Comparison of ENCODE assay signal across 8 mouse cellular contexts in the genomic region with DNA sequence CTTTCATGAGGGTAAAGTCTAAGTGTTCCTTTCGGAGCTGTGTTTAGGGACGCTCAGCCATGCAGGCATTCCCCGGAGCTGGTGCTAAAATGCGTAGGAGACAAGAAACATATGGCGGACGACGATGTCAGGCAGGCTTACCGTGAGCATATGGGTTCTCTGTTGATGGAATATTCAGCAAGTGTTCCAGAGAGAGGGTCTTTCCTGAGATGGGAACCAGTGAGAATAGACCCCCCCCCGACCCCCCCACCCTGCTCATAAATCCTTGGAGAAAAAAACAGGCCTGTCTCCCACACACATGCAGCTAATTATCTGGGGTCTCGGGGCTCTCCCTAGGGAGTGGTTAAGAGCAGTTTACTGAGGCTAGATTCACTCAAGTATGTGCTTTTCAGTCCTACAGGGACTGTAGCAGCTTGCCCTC.
A peak's percentile ranks its signal among the peaks of the same experiment; 100 is the strongest.
DNase-seq lines count a peak whose midpoint lies in the region; ATAC-seq and TF ChIP-seq lines count a peak whose summit lies in the region.

No protein-coding gene starts in this region.

- no peaks in the 10 kb centered on the region for H3K4me1 ChIP-seq in forebrain, embryonic 14.5 days (ENCODE audit: control insufficient read depth, insufficient read depth, low read length)
- no peaks in the 10 kb centered on the region for H3K4me1 ChIP-seq in forebrain, embryonic 11.5 days (replicated peaks; ENCODE audit: control insufficient read depth, insufficient read depth, low read length)
- peaks cover 12% of the 10 kb centered on the region for H3K4me1 ChIP-seq in limb, embryonic 14.5 days (ENCODE audit: control insufficient read depth, insufficient read depth, low read length)
- H3K4me1 ChIP-seq in hindbrain, embryonic 11.5 days (replicated peaks; ENCODE audit: control insufficient read depth, insufficient read depth, low read length): no peaks in the 10 kb centered on the region

- WGBS in forebrain, embryonic 14.5 days: 70% methylated on average over 10 of the region's 10 CpGs
- 76% methylated on average over 10 of the region's 10 CpGs for WGBS in forebrain, embryonic 11.5 days
- WGBS in limb, embryonic 14.5 days: 14% methylated on average over 10 of the region's 10 CpGs
- WGBS in hindbrain, embryonic 11.5 days: 69% methylated on average over 10 of the region's 10 CpGs

- H3K4me2 ChIP-seq in forebrain, embryonic 14.5 days (ENCODE audit: low read length): no peak overlapping the region
- no peak overlapping the region for H3K4me2 ChIP-seq in forebrain, embryonic 11.5 days (ENCODE audit: low read depth, low read length, severe bottlenecking)
- no peak overlapping the region for H3K4me2 ChIP-seq in limb, embryonic 14.5 days (replicated peaks; ENCODE audit: low read depth, low read length, severe bottlenecking)
- no peak overlapping the region for H3K4me2 ChIP-seq in hindbrain, embryonic 11.5 days (replicated peaks; ENCODE audit: low read depth, low read length)

- ATAC-seq in forebrain, embryonic 14.5 days: peak; percentile 62; the same call in 1 of the 2 replicates
- ATAC-seq in forebrain, embryonic 11.5 days (replicated peaks; ENCODE audit: low FRiP score): no peak
- ATAC-seq in limb, embryonic 14.5 days (ENCODE audit: low FRiP score, low read depth): no peak
- no peak for ATAC-seq in hindbrain, embryonic 11.5 days (ENCODE audit: low FRiP score)

- no peaks in the 10 kb centered on the region for H3K36me3 ChIP-seq in forebrain, embryonic 14.5 days (ENCODE audit: control insufficient read depth, insufficient read depth, low read length)
- H3K36me3 ChIP-seq in forebrain, embryonic 11.5 days (ENCODE audit: control insufficient read depth, insufficient read depth, low read length): no peaks in the 10 kb centered on the region
- no peaks in the 10 kb centered on the region for H3K36me3 ChIP-seq in limb, embryonic 14.5 days (ENCODE audit: control insufficient read depth, insufficient read depth, low read length)
- H3K36me3 ChIP-seq in hindbrain, embryonic 11.5 days (ENCODE audit: control insufficient read depth, insufficient read depth, low read length): no peaks in the 10 kb centered on the region

- DNase-seq in forebrain, embryonic 14.5 days (ENCODE audit: low spot score): peak; percentile 63
- no peak for DNase-seq in forebrain, embryonic 11.5 days (ENCODE audit: low spot score)
- DNase-seq in brain, adult 2 months (ENCODE audit: low read depth, low spot score): peak; percentile 79
- peak; percentile 56 for DNase-seq in kidney, postnatal 10 days
- DNase-seq in limb, embryonic 14.5 days (ENCODE audit: low spot score): peak; percentile 38
- no peak for DNase-seq in heart, adult 18-20 months
- no peak for DNase-seq in spleen, postnatal 36 days (ENCODE audit: low spot score in 2 of 2)
- no peak for DNase-seq in hindbrain, embryonic 11.5 days (ENCODE audit: low spot score)

- no peak overlapping the region for H3K9ac ChIP-seq in forebrain, embryonic 14.5 days (ENCODE audit: low read length)
- no peak overlapping the region for H3K9ac ChIP-seq in forebrain, embryonic 11.5 days (ENCODE audit: low read length)
- H3K9ac ChIP-seq in limb, embryonic 14.5 days (ENCODE audit: low read depth, low read length, severe bottlenecking): no peak overlapping the region
- no peak overlapping the region for H3K9ac ChIP-seq in hindbrain, embryonic 11.5 days (ENCODE audit: low read depth, low read length)

- H3K27me3 ChIP-seq in forebrain, embryonic 14.5 days (replicated peaks; ENCODE audit: control insufficient read depth, insufficient read depth, low read length): no peaks in the 10 kb centered on the region
- H3K27me3 ChIP-seq in forebrain, embryonic 11.5 days (ENCODE audit: control insufficient read depth, insufficient read depth, low read length): no peaks in the 10 kb centered on the region
- H3K27me3 ChIP-seq in limb, embryonic 14.5 days (ENCODE audit: control insufficient read depth, insufficient read depth, low read length): no peaks in the 10 kb centered on the region
- H3K27me3 ChIP-seq in hindbrain, embryonic 11.5 days (ENCODE audit: control insufficient read depth, insufficient read depth, low read length): no peaks in the 10 kb centered on the region

- H3K4me3 ChIP-seq in forebrain, embryonic 14.5 days (ENCODE audit: low read depth, low read length): no peak overlapping the region
- no peak overlapping the region for H3K4me3 ChIP-seq in forebrain, embryonic 11.5 days (ENCODE audit: low read depth, low read length)
- no peak overlapping the region for H3K4me3 ChIP-seq in limb, embryonic 14.5 days (replicated peaks; ENCODE audit: low read length)
- no peak overlapping the region for H3K4me3 ChIP-seq in hindbrain, embryonic 11.5 days (ENCODE audit: low read depth, low read length)

- H3K9me3 ChIP-seq in forebrain, embryonic 14.5 days (replicated peaks; ENCODE audit: control insufficient read depth, low read length): no peaks in the 10 kb centered on the region
- no peaks in the 10 kb centered on the region for H3K9me3 ChIP-seq in forebrain, embryonic 11.5 days (ENCODE audit: control insufficient read depth, low read length)
- H3K9me3 ChIP-seq in limb, embryonic 14.5 days (ENCODE audit: control insufficient read depth, low read length): no peaks in the 10 kb centered on the region
- no peaks in the 10 kb centered on the region for H3K9me3 ChIP-seq in hindbrain, embryonic 11.5 days (ENCODE audit: control insufficient read depth, low read length)

- TF ChIP-seq POLR2A in limb, embryonic 14.5 days (IDR thresholded peaks at IDR 0.05; ENCODE audit: borderline replicate concordance, extremely low read depth, insufficient read depth, insufficient read length): no peak

- H3K27ac ChIP-seq in forebrain, embryonic 14.5 days (ENCODE audit: low read depth, low read length): no peak overlapping the region
- H3K27ac ChIP-seq in forebrain, embryonic 11.5 days (ENCODE audit: low read depth, low read length): no peak overlapping the region
- H3K27ac ChIP-seq in limb, embryonic 14.5 days (replicated peaks; ENCODE audit: low read depth, low read length): no peak overlapping the region
- H3K27ac ChIP-seq in hindbrain, embryonic 11.5 days (ENCODE audit: low read depth, low read length): no peak overlapping the region

Comparison
In these comparisons a context has a peak if more than half of its experiments do, and no peak if none do; other contexts are left out.
1. DNase-seq: peak in forebrain, embryonic 14.5 days (single experiment), brain, adult 2 months (single experiment), kidney, postnatal 10 days (single experiment) and limb, embryonic 14.5 days (single experiment); none in forebrain, embryonic 11.5 days (single experiment), heart, adult 18-20 months (0 of 2), spleen, postnatal 36 days (0 of 2) and hindbrain, embryonic 11.5 days (single experiment).